Mouse (Mus musculus): ENCODE results near the gene Papss1.

GRCm38 (mm10) chr3:131610595-131610994, 46.0 kb downstream of the Papss1 start:
- TF ChIP-seq MYOG (IDR thresholded peaks at IDR 0.05; ENCODE audit: control insufficient read depth in 1 of 3, insufficient read depth in 1 of 3, insufficient read length in 2 of 3, low read depth in 2 of 3) (no peak), POLR2A (IDR thresholded peaks at IDR 0.05; ENCODE audit: insufficient read length, low read depth) (no peak), TCF3 (IDR thresholded peaks at IDR 0.05; ENCODE audit: insufficient read length, low read depth) (no peak), TCF12 (IDR thresholded peaks at IDR 0.05; ENCODE audit: insufficient read depth, poor library complexity, severe bottlenecking) (no peak), E2F4 (IDR thresholded peaks at IDR 0.05; ENCODE audit: insufficient read depth) (no peak), USF1 (IDR thresholded peaks at IDR 0.05; ENCODE audit: low read depth) (no peak), MAX (IDR thresholded peaks at IDR 0.05; ENCODE audit: low read depth) (no peak), POLR2AphosphoS2 (IDR thresholded peaks at IDR 0.05; ENCODE audit: insufficient read length, low read depth) (no peak)

Data from myocyte (in vitro differentiated cells).